ENCODE assay signal across 8 mouse cellular contexts in the genomic region with DNA sequence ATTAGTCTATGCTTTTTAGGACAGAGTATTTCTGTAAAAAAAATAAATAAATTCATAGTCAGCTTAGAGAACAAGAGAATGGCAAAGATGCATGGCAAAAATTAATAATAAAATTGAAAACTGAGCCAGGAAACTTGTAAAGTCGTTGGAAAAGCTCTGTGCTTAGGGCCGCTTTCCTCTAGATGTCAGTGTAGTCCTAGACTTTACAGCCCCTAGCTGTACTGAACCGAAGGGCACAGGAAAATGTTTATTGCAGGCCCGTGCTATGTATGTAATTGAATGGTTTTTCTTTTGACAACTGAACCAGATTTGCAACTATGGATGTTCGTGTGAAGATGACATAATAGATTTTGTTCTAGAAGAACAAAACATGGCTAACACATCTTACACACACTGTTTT. TPM values are rescaled to one million over a fixed set of nuclear protein-coding genes. Genes with fewer than 3 reads are reported as not detected.
DNase-seq lines count a peak whose midpoint lies in the region; ATAC-seq and TF ChIP-seq lines count a peak whose summit lies in the region.

No protein-coding gene starts in this region.

- H3K36me3 ChIP-seq in forebrain, embryonic 13.5 days (ENCODE audit: poor library complexity, severe bottlenecking): no peaks in the 10 kb centered on the region

- H3K4me3 ChIP-seq in left cerebral cortex, adult 2 months: no peak overlapping the region
- no peak overlapping the region for H3K4me3 ChIP-seq in forebrain, embryonic 13.5 days

- H3K4me1 ChIP-seq in forebrain, embryonic 13.5 days: peaks cover 12% of the 10 kb centered on the region

- no peak overlapping the region for H3K4me2 ChIP-seq in forebrain, embryonic 13.5 days

- no peak for DNase-seq in left cerebral cortex, adult 2 months (ENCODE audit: extremely low spot score in 1 of 2, low spot score in 2 of 2)
- DNase-seq in left cerebral cortex, adult 11 months (ENCODE audit: low spot score): no peak
- DNase-seq in R1 (ENCODE audit: low read depth, low spot score): peak; percentile 25
- peak; percentile 28 for DNase-seq in lung, postnatal 14 days
- DNase-seq in urinary bladder, adult 2 months (ENCODE audit: low spot score): no peak

- no peaks in the 10 kb centered on the region for H3K27me3 ChIP-seq in forebrain, embryonic 13.5 days

- ATAC-seq in forebrain, embryonic 13.5 days: peak; percentile 74
- ATAC-seq in granulocyte monocyte progenitor cell, adult 5-6 weeks (replicated peaks; ENCODE audit: poor library complexity, severe bottlenecking): no peak
- no peak for ATAC-seq in activated CD4-positive, CD25-positive, alpha-beta regulatory T cell, adult 4 months

- no peak overlapping the region for H3K27ac ChIP-seq in left cerebral cortex, adult 2 months
- no peak overlapping the region for H3K27ac ChIP-seq in forebrain, embryonic 13.5 days

- intact Hi-C loops in left cerebral cortex, adult 2 months (cut with DNase I): loop anchor here (2.0 to 5.0 kb wide), 5 partner anchors 86 to 1746 kb away; no protein-coding TSS in a partner anchor

- WGBS in forebrain, embryonic 13.5 days: 24% methylated on average over 5 of the region's 5 CpGs

- no peaks in the 10 kb centered on the region for H3K9me3 ChIP-seq in forebrain, embryonic 13.5 days (replicated peaks)

- peak; percentile 81 for TF ChIP-seq CTCF in left cerebral cortex, adult 2 months (IDR thresholded peaks at IDR 0.05)

- no peak overlapping the region for H3K9ac ChIP-seq in forebrain, embryonic 13.5 days

RNA-seq across cellular contexts. Expression of a gene that starts 32.1 kb away (rescaled TPM):
- under 1 TPM in 1 of 2 experiments, not detected in 1; 0.68 TPM for total RNA-seq in left cerebral cortex, adult 2 months (2021)
- polyA plus RNA-seq in forebrain, embryonic 13.5 days (2015; fragmentation: Nextera tagmentation; extraction: Ambion mirVana): 0.06 and 0.28 TPM in 2 replicates
- total RNA-seq in granulocyte monocyte progenitor cell, adult 5-6 weeks (2014; fragmentation: Nextera tagmentation): not detected in 2 replicates
- total RNA-seq in granulocyte monocyte progenitor cell, adult 5-6 weeks (2017): not detected in 2 replicates
- 0.03 TPM in 1 of 2 replicates, not detected in the other for polyA plus RNA-seq in urinary bladder, adult 2 months (2012; rRNA removed)
- not detected for polyA plus RNA-seq in activated CD4-positive, CD25-positive, alpha-beta regulatory T cell, adult 4 months (2017; shearing (Covaris generic))

RNA-seq across cellular contexts. Expression of a gene that starts 44.4 kb away (rescaled TPM):
- 10 to 100 TPM; 10.1 to 11.0 TPM for total RNA-seq in left cerebral cortex, adult 2 months (2021)
- polyA plus RNA-seq in forebrain, embryonic 13.5 days (2015; fragmentation: Nextera tagmentation; extraction: Ambion mirVana): 3.2 and 3.3 TPM in 2 replicates
- not detected in 2 replicates for total RNA-seq in granulocyte monocyte progenitor cell, adult 5-6 weeks (2014; fragmentation: Nextera tagmentation)
- not detected in 2 replicates for total RNA-seq in granulocyte monocyte progenitor cell, adult 5-6 weeks (2017)
- polyA plus RNA-seq in urinary bladder, adult 2 months (2012; rRNA removed): 29.9 and 31.4 TPM in 2 replicates
- polyA plus RNA-seq in activated CD4-positive, CD25-positive, alpha-beta regulatory T cell, adult 4 months (2017; shearing (Covaris generic)): not detected

Comparison
In these comparisons a context has a peak if more than half of its experiments do, and no peak if none do; other contexts are left out.
1. DNase-seq: peak in R1 (single experiment) and lung, postnatal 14 days (single experiment); none in left cerebral cortex, adult 2 months (0 of 2), left cerebral cortex, adult 11 months (single experiment) and urinary bladder, adult 2 months (single experiment).